Mouse (Mus musculus): ENCODE data around the gene Xdh. TPM values are rescaled to one million over a fixed set of nuclear protein-coding genes. Genes with fewer than 3 reads are reported as not detected.

Gene Xdh
- 787 and 1,006 TPM in 2 replicates for total RNA-seq (2023)

DNA sequence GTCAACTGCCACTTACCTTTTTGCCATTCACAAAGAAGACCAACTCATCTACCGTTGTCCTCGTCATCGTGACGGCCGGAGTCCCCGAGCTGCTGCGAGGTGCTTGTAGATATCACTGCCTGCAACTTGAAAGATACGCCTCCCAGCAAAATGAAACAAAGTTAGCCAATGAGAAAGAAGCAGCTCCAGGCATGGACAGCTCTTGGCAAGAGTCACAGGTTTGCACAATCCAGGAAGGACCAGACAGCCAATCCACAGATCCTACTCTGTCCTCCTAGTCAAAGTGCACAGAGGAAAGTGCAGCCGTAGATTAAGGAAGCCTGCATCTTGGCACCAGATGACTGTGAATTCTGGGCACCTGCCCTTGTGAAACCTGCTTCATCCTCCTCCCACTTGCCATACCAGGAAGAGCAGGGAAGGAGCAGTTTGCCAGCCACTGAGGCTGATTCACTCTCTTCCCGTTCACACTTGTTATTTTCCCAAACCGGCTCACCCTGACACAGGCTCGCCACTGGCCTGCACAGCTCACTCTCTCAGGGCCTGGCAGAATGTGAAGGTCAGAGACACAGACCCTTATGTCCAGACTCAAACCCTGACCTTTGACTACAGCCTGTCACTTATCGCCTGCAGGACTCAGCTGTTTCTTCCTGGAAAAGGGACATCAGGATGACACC lies at the start of gene Xdh:
Xdh (minus strand) TSS at position 135 of the 674 bp plus-strand sequence.

Other genes with a start within 250 kb of the Xdh start
- not detected in 2 replicates for gene Galnt14, start 239.7 kb downstream of the Xdh start, total RNA-seq (2023)
- gene Ehd3, start 146.1 kb downstream of the Xdh start, total RNA-seq (2023), result 0.57 and 0.86 TPM in 2 replicates
- gene Srd5a2, start 97.7 kb upstream of the Xdh start, total RNA-seq (2023), result not detected in 2 replicates